Mouse (Mus musculus): ENCODE measurements around the gene Letm1.

GRCm38 (mm10) chr5:33715182-33715581, 67.4 kb downstream of the Letm1 start:
- no peak for TF ChIP-seq CTCF (conservative IDR thresholded peaks at IDR 0.05; ENCODE audit: low read length)
- no peak for TF ChIP-seq NANOG (IDR thresholded peaks at IDR 0.05; ENCODE audit: borderline replicate concordance, low read length)
- no peak for TF ChIP-seq POU5F1 (IDR thresholded peaks at IDR 0.05; ENCODE audit: borderline replicate concordance, low read length)

All from E14TG2a.4 (cell line).